Mouse (Mus musculus): ENCODE data around the gene Synm.

DNA sequence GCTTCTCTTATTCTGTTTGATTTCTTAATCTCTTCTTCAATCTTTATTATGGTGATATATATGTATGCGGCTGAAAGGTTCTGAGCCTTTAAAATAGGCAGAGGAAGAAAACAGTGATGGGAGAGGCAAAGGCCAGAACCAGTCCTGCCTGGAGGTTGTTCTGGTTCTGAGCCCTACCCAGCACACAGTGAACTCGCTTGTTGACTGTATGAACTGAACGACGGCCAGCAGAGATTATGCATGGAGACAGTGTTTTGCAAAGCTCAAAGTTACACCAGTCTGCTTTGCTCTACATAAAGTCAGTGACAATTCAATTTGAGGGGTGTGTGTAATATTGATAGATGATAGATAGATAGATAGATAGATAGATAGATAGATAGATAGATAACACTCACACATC lies 60.2 kb downstream of the Synm start:
- TF ChIP-seq BHLHE40 (IDR thresholded peaks at IDR 0.05; ENCODE audit: borderline replicate concordance, low read depth, low read length) (no peak), JUND (IDR thresholded peaks at IDR 0.05; ENCODE audit: low read depth, low read length) (no peak), CHD2 (IDR thresholded peaks at IDR 0.05; ENCODE audit: low read length) (no peak)

All from MEL (cell line).